Mouse (Mus musculus) splenic B cell, adult 2 months (primary cell): ENCODE results near the gene Lyg2.

Experiments used
- DNase-seq: peaks from one replicate; pipeline ENCODE4 v3.0.0-alpha.2; 2011; ENCODE audit warnings: low read depth, low spot score
- H3K27me3 ChIP-seq: 2 replicates; pipeline ENCODE4 v1.6.1; 2012; ENCODE audit warnings: mild to moderate bottlenecking, low read length, moderate library complexity, mixed read lengths; ENCODE audit not compliant: control insufficient read depth, poor library complexity, insufficient read depth, severe bottlenecking
- H3K36me3 ChIP-seq: 2 replicates; pipeline ENCODE4 v1.6.1; 2012; ENCODE audit warnings: mild to moderate bottlenecking, low read length, moderate library complexity, mixed read lengths; ENCODE audit not compliant: control insufficient read depth, poor library complexity, insufficient read depth, severe bottlenecking

Lyg2 gene

GRCm38 (mm10) chr1:37916393-37916792 is at the start of gene Lyg2:
Gene Lyg2 (minus strand): TSS chr1:37916493.
- H3K36me3 ChIP-seq = no peaks in the 10 kb centered on the region
- DNase-seq = no peak
- no peaks in the 10 kb centered on the region for H3K27me3 ChIP-seq

- Histone ChIP-seq H3K36me3 (no peaks in the 10 kb centered on the region), H3K27me3 (no peaks in the 10 kb centered on the region)
- DNase-seq = no peak
Measured at GRCm38 (mm10) chr1:37965571-37965970, 49.3 kb upstream of the Lyg2 start.

DNA sequence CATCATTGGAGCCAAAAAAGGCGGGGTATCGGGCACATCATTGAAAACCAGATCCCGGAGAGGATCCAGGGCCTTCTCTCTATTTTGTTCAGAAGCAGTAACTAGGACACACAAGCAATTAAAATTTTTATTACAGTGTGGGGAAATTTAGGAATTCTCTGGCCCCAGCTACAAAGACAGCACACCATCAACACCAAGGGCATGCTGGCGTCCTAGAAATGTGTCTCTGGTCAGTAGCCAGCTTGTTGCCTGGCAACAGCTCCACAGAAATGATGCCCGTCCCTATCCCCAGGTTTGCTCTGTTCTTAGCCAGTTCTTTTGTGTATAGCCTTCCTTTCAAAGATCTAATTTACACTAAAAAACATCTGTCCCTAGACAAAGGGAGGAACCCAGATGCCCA is 43.2 kb upstream of the Lyg2 start:
- no peaks in the 10 kb centered on the region for H3K36me3 ChIP-seq
- DNase-seq = no peak

GRCm38 (mm10) chr1:37958516-37958915 is 42.2 kb upstream of the Lyg2 start:
- Histone ChIP-seq H3K27me3 (no peaks in the 10 kb centered on the region), H3K36me3 (no peaks in the 10 kb centered on the region)
- DNase-seq = no peak

More for the DNA sequence above, 43.2 kb upstream of the Lyg2 start:
- no peaks in the 10 kb centered on the region for H3K27me3 ChIP-seq

DNA sequence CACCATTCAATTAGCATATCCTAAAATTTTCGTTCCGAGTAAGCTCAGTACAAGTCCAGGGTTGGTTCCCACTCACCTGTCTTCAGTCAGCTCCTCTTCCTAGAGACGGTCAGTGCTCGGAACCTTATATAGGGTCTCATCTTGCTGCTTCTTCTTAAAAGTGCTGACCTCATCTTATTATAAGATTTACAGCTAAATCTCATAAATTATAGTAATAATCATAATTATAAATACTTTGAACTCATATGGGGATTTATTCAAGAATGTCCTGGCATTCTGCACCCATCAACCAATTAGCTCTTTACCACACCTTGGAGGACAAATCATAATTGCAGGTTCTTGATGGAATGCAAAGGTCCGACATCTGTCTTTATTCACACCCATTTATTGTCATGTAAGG is 41.4 kb upstream of the Lyg2 start, which contains the start of gene Lyg1:
Gene Lyg1 (minus strand): TSS at position 101 of the 400 bp plus-strand sequence.
- no peak for DNase-seq
- H3K27me3 ChIP-seq = no peaks in the 10 kb centered on the region
- H3K36me3 ChIP-seq = no peaks in the 10 kb centered on the region

- no peaks in the 10 kb centered on the region for H3K36me3 ChIP-seq
- no peak for DNase-seq
- no peaks in the 10 kb centered on the region for H3K27me3 ChIP-seq
Measured at GRCm38 (mm10) chr1:37956690-37957431, 40.6 kb upstream of the Lyg2 start.

DNA sequence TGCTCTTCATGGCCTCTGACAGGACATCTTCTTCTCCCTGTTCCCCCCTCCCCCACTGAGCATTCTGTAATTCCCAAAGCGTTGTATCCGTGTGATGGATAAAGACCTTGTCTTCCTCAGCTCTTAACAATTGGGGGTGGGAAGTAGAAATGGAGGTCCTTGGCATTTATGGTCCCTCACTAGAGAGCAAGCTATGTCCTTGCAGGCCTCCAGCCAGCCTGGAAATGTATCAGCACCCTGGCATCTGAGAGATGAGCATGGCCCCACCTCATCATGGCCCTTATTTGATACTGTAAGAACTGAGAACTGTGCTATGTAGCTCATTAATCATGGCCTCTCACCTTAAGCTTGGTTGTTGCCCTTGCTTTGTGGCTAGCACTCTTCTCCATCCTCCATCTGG is 39.0 kb upstream of the Lyg2 start:
- Histone ChIP-seq H3K27me3 (no peaks in the 10 kb centered on the region), H3K36me3 (no peaks in the 10 kb centered on the region)
- DNase-seq = no peak

DNA sequence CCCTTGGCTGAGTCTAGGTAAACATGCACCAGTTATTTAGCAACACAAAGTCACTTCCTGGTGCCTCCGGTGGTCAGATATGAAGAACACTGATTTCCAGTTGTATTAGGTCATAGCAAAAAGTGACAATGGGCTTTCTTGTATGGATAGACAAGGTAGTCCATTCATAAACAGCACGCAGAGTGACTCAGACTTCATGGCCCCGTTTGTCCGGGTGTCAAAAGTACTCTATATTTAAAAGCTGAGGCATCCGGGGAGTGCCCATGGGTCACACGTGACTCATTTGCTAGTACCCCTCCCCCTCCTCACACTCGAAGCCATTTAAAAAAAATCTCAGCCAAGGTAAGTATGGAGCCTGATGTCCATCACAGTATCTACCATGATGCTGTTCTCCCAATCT is 38.5 kb upstream of the Lyg2 start:
- DNase-seq = no peak
- Histone ChIP-seq H3K36me3 (no peaks in the 10 kb centered on the region), H3K27me3 (no peaks in the 10 kb centered on the region)

GRCm38 (mm10) chr1:37948906-37949305 is 32.6 kb upstream of the Lyg2 start:
- no peak for DNase-seq
- Histone ChIP-seq H3K27me3 (no peaks in the 10 kb centered on the region; the same call in 1 of the 2 replicates), H3K36me3 (no peaks in the 10 kb centered on the region)

DNA sequence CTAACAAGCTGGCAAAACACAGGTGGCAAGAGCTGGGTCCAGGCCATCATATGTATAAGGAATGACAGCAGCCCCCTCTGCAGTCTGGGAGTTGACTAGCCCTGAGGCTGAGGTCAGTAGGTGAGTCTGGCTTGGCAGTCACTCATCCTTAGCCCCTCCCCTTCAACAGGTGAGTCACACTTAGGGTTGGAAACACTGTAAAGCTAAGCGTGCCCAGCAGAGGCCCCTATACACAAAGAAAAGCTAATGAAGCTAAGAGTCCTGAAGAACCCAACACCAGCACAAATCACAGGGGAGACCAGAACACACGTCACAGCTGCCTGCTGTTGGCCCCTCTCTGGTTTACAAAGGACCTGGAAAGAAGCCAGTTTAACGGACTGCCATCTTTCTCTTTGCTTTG is 15.5 kb upstream of the Lyg2 start:
- no peaks in the 10 kb centered on the region for H3K36me3 ChIP-seq
- peak; percentile 19 for DNase-seq
- H3K27me3 ChIP-seq = no peaks in the 10 kb centered on the region

DNA sequence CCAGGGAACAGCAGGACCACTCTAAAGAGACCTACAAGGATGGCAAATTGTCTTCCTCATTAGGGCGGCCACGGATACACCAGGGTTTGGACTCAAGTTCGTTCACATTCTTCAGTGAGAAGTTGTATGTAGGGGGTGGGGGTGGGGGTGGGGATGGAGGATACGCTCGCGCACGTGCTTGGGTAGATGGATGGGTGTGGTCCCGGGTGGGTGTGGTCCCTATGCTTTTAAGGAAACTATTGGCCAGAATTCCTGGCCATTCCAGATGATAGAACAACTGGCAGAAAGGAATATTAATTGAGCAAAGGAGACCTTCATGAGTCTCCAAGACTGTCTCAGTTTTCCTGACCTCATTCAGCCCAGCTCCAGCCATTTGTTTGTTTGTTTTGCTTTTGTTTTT is 9.7 kb upstream of the Lyg2 start:
- DNase-seq = no peak
- no peaks in the 10 kb centered on the region for H3K27me3 ChIP-seq
- H3K36me3 ChIP-seq = no peaks in the 10 kb centered on the region

DNA sequence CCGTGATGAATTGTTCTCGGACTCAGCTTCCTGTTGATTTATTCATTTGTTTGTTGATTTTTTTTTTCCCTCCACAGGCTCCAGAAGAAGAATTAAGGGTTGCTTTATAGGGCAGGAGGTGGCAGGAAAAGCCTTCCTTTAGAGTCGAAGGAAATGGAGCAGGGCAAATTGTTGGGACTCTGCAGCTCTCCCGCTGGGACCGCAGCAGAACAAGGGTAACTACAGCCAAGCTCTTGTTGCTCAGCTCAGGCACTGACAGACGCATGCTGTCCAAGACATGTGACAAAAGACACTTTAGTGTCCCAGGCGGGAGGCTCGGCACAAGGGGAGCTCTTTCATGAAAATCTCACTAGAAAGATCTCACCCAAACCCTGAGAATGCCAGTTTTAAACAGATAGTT is 6.2 kb upstream of the Lyg2 start:
- no peak for DNase-seq
- H3K36me3 ChIP-seq = no peaks in the 10 kb centered on the region
- H3K27me3 ChIP-seq = no peaks in the 10 kb centered on the region

DNA sequence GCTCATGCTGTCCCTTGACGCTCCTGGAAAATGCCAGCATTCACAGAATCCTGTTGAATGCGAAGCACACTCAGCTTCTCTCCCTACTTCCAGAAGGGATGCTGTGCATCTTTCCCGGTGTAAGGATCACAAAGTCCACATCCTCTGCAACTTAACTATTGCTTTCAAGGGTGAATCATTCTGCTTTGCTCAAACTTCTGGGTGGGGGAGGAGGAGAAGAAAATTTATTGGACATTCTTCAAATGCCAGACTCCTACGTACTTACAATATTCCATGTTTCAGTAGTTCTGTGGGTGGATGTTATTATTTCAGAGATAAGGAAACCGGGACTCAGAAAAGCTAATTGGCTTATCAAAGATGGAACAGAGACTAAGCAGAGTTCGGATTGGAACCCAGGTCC is 1.8 kb upstream of the Lyg2 start:
- Histone ChIP-seq H3K36me3 (no peaks in the 10 kb centered on the region), H3K27me3 (no peaks in the 10 kb centered on the region)
- no peak for DNase-seq

GRCm38 (mm10) chr1:37917666-37918065 is 1.4 kb upstream of the Lyg2 start:
- no peaks in the 10 kb centered on the region for H3K27me3 ChIP-seq
- no peaks in the 10 kb centered on the region for H3K36me3 ChIP-seq
- no peak for DNase-seq

DNA sequence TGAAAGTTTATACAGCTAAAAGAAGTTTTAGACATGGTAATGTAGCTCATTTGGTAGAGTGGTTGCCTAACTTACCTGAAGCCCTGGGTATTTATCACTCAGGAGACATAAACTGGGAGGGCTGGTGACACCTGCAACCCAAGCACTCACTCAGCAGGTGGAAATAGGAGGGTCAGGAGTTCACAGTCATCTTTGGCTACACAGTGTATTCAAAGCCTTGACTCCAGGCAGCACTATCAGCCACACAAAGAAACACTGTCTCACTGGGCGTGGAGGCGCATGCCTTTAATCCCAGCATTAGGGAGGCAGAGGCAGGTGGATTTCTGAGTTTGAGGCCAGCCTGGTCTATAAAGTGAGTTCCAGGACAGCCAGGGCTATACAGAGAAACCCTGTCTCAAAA is 3.5 kb downstream of the Lyg2 start:
- no peaks in the 10 kb centered on the region for H3K36me3 ChIP-seq
- DNase-seq = no peak
- H3K27me3 ChIP-seq = no peaks in the 10 kb centered on the region

DNA sequence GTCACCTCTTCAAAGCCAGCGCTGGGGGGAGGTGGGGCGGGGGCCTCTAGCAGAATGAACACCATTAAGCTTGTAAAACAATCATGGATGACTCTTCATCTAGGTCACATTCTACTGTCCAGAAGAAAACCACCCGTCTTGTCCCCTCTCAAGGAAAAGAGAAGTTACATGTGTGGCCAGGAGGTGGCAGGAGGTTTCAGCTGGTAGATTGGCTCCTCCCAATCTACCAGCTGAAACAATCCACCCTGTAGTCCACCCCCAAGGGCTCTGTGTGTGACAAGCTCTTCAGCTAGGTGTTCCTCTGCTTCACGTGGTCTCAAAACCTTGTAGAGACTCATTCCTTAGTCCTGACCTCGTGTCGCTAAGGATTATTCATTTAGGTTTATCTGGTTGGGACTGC is 13.1 kb downstream of the Lyg2 start:
- Histone ChIP-seq H3K36me3 (peaks cover 7% of the 10 kb centered on the region), H3K27me3 (no peaks in the 10 kb centered on the region)
- peak; percentile 36 for DNase-seq
